Mouse (Mus musculus) lung, postnatal 0 days (tissue): ENCODE measurements around the gene Ssbp4. TPM values are rescaled to one million over a fixed set of nuclear protein-coding genes. Genes with fewer than 3 reads are reported as not detected.

Source experiments
- ATAC-seq: fragments of 200-750 bp; cut with Nextera tagmentation; 2 replicates; pipeline ENCODE4 v1.8.0; 2017; ENCODE audit warnings: moderate library complexity
- DNase-seq: peaks from one replicate; pipeline ENCODE4 v3.0.0-alpha.2; 2016; ENCODE audit warnings: low spot score
- H3K27ac ChIP-seq: fragments of 300-500 bp; sonication (generic); 2 replicates; pipeline ENCODE4 v1.5.1; 2014; ENCODE audit warnings: antibody characterized with exemption, mild to moderate bottlenecking, low read length, mixed read lengths
- H3K27me3 ChIP-seq: fragments of 300-500 bp; sonication (generic); replicated peaks from 2 replicates; pipeline ENCODE4 v1.6.1; 2014; ENCODE audit warnings: low read length, mixed read lengths; ENCODE audit not compliant: insufficient read depth
- H3K36me3 ChIP-seq: fragments of 300-500 bp; sonication (generic); 2 replicates; pipeline ENCODE4 v1.6.1; 2014; ENCODE audit warnings: low read length, mixed read lengths; ENCODE audit not compliant: insufficient read depth
- H3K4me1 ChIP-seq: fragments of 300-500 bp; sonication (generic); 2 replicates; pipeline ENCODE4 v1.6.1; 2014; ENCODE audit warnings: antibody characterized with exemption, low read depth, low read length, mixed read lengths; ENCODE audit not compliant: insufficient read depth
- H3K4me2 ChIP-seq: fragments of 300-500 bp; sonication (generic); replicated peaks from 2 replicates; pipeline ENCODE4 v1.6.1; 2014; ENCODE audit warnings: low read depth, mild to moderate bottlenecking, low read length, moderate library complexity, mixed read lengths
- H3K4me3 ChIP-seq: fragments of 300-500 bp; sonication (generic); 2 replicates; pipeline ENCODE4 v1.5.1; 2014; ENCODE audit warnings: low read depth, low read length
- H3K9ac ChIP-seq: fragments of 300-500 bp; sonication (generic); replicated peaks from 2 replicates; pipeline ENCODE4 v1.6.1; 2014; ENCODE audit warnings: low read depth, mild to moderate bottlenecking
- H3K9me3 ChIP-seq: fragments of 300-500 bp; sonication (generic); 2 replicates; pipeline ENCODE4 v1.6.1; 2016; ENCODE audit warnings: low read length, mixed read lengths
- CTCF ChIP-seq: IDR thresholded peaks from 2 replicates; pipeline ENCODE4 v1.5.1; 2016; ENCODE audit warnings: antibody characterized with exemption, mild to moderate bottlenecking
- EP300 ChIP-seq: IDR thresholded peaks from 2 replicates; pipeline ENCODE4 v1.6.1; 2016; ENCODE audit warnings: antibody characterized with exemption, mild to moderate bottlenecking, control low read depth
- WGBS: fragments of 180-500 bp; shearing (Covaris S2); extraction: QIAGEN DNeasy Blood & Tissue Kit; methylation state at CpG from one replicate; pipeline ENCODE4 v1.1.7; 2014; 5-methylcytosine and 5-hydroxymethylcytosine counted together
- polyA plus RNA-seq: library from polyadenylated mRNA; unstranded; fragments of >200 nt; fragmentation: Nextera tagmentation; extraction: Ambion mirVana; gene quantifications from 2 replicates; pipeline ENCODE4 v1.2.1, GENCODE M21; 2015

The Ssbp4 gene
- polyA plus RNA-seq, 1 experiment from 2014 or later = 125 TPM

DNA sequence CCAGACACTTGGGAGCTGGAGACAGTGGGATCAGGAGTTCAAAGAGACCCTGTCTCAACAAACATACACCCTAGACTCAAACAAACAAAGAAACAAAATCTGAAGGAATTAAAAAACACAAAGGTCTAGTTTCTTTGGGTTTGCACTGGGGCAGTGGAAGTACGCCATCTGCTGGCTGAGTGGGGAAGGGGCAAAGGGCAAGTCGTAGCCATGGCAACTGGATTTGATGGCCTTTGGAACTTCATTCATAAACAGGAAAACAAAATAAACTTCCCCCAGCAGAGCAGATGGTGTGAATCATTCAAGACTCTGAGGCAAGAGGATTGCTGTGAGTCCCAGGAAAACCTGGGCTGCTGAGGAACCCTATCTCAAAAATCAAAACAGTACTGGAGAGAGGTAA lies 44.6 kb upstream of the Ssbp4 start:
- Histone ChIP-seq H3K36me3 (peaks cover 29% of the 10 kb centered on the region), H3K27me3 (no peaks in the 10 kb centered on the region), H3K9me3 (no peaks in the 10 kb centered on the region), H3K9ac (no peak overlapping the region), H3K27ac (no peak overlapping the region), H3K4me1 (peaks cover 15% of the 10 kb centered on the region; the same call in 1 of the 2 replicates), H3K4me3 (no peak overlapping the region), H3K4me2 (no peak overlapping the region)
- WGBS = 43% methylated on average over 2 of the region's 2 CpGs
- TF ChIP-seq EP300 (peak; percentile 67), CTCF (peak; percentile 87)
- ATAC-seq = peak; percentile 31; the same call in 1 of the 2 replicates
- peak; percentile 81 for DNase-seq

DNA sequence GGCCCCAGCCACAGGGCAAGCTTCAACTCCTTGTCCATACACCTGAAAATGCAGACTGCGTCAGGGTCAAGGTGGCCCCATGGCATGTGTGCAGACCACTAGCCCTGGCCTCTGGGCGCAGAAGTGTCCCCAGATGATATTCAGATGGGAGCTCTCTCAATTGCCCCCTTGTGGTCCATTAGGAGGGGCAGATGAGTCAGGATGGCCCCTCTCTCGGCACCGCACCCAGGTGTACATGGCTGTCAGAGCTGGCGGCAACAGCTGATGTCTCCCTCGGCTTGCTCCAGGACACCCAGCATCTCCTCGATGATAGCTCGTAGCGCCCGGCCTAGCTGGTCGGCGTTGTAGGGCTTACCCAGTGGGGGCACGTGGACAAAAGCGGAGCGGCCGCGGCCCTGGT lies 41.7 kb upstream of the Ssbp4 start:
- H3K27ac ChIP-seq = no peak overlapping the region
- WGBS = 94% methylated on average over 17 of the region's 17 CpGs
- no peak for ATAC-seq

DNA sequence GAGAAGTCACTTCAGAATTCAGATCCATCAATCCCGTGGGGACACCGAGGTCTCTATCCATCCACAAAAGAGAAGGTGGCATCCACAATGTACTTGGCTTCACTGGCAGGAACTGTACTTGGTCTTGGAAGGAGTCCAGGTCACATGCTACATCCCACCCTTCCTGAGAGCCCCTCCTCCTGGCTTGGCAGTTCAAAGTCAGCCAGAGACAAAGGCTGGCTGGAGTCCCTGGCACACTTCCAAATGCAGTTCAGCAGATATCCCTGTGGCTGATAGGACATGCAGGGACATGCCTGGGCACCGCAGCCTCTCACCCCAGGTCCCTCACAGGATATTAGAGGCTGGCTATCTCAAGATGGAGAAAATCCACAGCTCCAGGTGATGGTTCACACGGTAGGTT lies 40.7 kb upstream of the Ssbp4 start:
- no peak overlapping the region for H3K4me2 ChIP-seq
- H3K27ac ChIP-seq = peak overlapping the region; percentile 34; the same call in 1 of the 2 replicates
- H3K4me1 ChIP-seq = peaks cover 26% of the 10 kb centered on the region; the same call in 1 of the 2 replicates
- DNase-seq = peak; percentile 93
- no peaks in the 10 kb centered on the region for H3K27me3 ChIP-seq
- 15% methylated on average over 4 of the region's 4 CpGs for WGBS
- TF ChIP-seq CTCF (peak; percentile 5; the same call in 1 of the 2 replicates), EP300 (peak; percentile 82)
- H3K9ac ChIP-seq = no peak overlapping the region
- H3K36me3 ChIP-seq = peaks cover 20% of the 10 kb centered on the region
- ATAC-seq = peak; percentile 85
- no peaks in the 10 kb centered on the region for H3K9me3 ChIP-seq
- H3K4me3 ChIP-seq = no peak overlapping the region

More for the DNA sequence above, 41.7 kb upstream of the Ssbp4 start:
- H3K4me2 ChIP-seq = no peak overlapping the region
- H3K27me3 ChIP-seq = no peaks in the 10 kb centered on the region
- DNase-seq = no peak
- no peak overlapping the region for H3K4me3 ChIP-seq
- peaks cover 20% of the 10 kb centered on the region for H3K36me3 ChIP-seq
- TF ChIP-seq CTCF (no peak), EP300 (no peak)
- H3K4me1 ChIP-seq = peaks cover 26% of the 10 kb centered on the region; the same call in 1 of the 2 replicates
- H3K9me3 ChIP-seq = no peaks in the 10 kb centered on the region
- H3K9ac ChIP-seq = no peak overlapping the region

DNA sequence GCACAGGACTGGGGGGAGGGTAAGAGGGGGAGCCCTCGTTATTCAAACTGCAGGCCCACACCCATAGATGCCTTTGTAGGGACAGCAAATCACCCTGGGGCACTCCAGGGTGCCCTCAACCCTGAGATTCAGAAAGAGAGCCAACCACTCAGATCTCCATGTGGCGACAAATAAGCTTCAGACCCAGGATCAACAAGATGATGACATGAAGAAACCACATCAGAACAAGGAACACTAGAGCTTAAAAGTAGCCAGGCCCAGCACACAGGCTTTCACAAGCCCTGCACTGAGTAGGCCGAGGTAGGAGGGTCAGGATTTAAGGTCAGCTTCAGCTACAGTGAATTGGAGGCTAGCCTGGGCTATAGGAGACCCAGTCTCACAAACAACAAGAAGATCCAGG lies 40.2 kb upstream of the Ssbp4 start:
- ATAC-seq (peak; percentile 14), DNase-seq (no peak)
- peaks cover 26% of the 10 kb centered on the region; the same call in 1 of the 2 replicates for H3K4me1 ChIP-seq
- H3K36me3 ChIP-seq = peaks cover 20% of the 10 kb centered on the region
- H3K9ac ChIP-seq = no peak overlapping the region
- no peak overlapping the region for H3K4me3 ChIP-seq
- peak overlapping the region; percentile 34 for H3K27ac ChIP-seq
- no peaks in the 10 kb centered on the region for H3K27me3 ChIP-seq
- no peaks in the 10 kb centered on the region for H3K9me3 ChIP-seq
- no peak overlapping the region for H3K4me2 ChIP-seq
- TF ChIP-seq CTCF = no peak
- TF ChIP-seq EP300 = no peak
- 50% methylated on average over 3 of the region's 3 CpGs for WGBS

DNA sequence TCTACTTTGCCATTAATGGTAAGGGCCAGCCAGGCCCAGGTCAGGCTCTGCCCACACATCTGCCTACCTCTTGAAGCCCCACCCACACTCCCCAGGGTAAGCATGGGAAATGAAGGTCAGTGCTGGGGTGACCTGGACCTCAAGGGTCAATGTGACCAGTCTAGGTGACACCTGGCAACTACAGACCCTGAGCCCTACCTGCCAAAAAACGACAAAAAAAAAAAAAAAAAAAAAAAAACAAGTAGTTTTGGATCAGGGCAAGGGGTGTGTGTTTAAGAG lies 39.4 kb upstream of the Ssbp4 start:
- Histone ChIP-seq H3K4me1 (peaks cover 26% of the 10 kb centered on the region; the same call in 1 of the 2 replicates), H3K4me2 (no peak overlapping the region), H3K36me3 (peaks cover 20% of the 10 kb centered on the region), H3K4me3 (no peak overlapping the region), H3K27me3 (no peaks in the 10 kb centered on the region), H3K27ac (no peak overlapping the region), H3K9me3 (no peaks in the 10 kb centered on the region), H3K9ac (no peak overlapping the region)
- DNase-seq (no peak), ATAC-seq (no peak)
- TF ChIP-seq EP300 = no peak
- no peak for TF ChIP-seq CTCF
- 28% methylated on average over 1 of the region's 1 CpGs for WGBS

DNA sequence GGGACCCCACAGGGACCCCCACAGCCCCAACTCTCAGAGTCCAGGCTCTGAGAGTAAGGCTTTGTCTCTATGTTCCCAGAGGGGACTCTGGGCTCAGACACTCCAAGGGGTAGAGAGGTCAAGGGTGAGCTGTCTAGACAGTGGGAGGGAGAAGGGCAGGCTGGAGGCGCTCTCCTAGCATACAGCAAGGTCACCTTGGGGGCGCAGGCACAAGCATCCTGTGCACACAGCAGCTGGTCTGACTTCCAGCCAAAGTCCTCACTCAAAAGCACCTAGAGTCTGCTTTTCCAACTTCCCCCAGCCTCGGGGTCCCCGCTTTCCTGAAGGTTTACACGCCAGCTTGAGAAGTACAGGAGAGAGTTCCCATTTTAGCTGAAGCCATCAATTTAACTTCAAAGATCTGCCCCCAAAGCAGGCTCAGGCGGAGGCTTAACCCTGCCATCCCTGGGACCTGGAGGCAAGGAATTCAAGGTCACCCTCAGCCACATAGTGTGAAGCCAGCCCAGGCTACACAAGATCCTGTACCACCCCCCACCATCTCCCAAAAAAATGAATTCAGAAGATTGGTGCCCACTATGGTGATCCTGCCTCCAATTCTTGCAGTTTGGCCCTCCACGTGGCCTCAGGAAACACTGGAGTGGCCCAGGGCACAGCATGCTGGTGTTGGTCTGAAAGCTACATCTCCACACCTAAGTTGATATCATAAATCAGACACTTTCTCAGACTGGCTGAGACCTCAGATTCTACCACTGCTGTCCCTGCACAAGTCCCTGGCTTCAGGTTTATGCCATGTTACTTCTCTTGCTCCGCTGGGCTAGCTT lies 38.9 kb upstream of the Ssbp4 start:
- no peak overlapping the region for H3K4me3 ChIP-seq
- peaks cover 20% of the 10 kb centered on the region for H3K36me3 ChIP-seq
- H3K4me1 ChIP-seq = peaks cover 26% of the 10 kb centered on the region; the same call in 1 of the 2 replicates
- H3K4me2 ChIP-seq = no peak overlapping the region
- TF ChIP-seq CTCF (no peak), EP300 (no peak)
- 52% methylated on average over 8 of the region's 8 CpGs for WGBS
- no peaks in the 10 kb centered on the region for H3K9me3 ChIP-seq
- no peaks in the 10 kb centered on the region for H3K27me3 ChIP-seq
- no peak overlapping the region for H3K9ac ChIP-seq
- H3K27ac ChIP-seq = no peak overlapping the region
- DNase-seq = no peak
- ATAC-seq = no peak
